27 mouse cellular contexts compared by ENCODE assay signal in the genomic region with DNA sequence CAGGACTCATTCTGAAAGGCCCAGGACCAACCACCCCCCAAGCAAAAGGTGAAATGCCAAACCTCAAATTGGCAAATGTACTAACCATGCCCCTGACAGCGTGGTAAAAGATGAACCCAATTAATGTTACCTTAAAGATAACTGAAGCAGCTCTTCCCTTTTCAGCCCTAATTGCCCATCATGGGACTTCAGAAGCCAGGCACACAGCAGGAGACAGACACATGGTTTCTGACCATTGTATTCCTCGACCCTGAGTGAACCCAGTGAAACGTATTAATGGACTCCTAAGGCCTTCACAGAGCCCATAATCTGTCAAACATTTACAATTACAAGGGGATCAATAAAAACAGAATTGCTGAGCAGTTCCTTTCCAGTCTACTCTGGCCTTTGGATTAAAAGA. TPM values are rescaled to one million over a fixed set of nuclear protein-coding genes. Genes with fewer than 3 reads are reported as not detected.
A peak's percentile ranks its signal among the peaks of the same experiment; 100 is the strongest.
DNase-seq lines count a peak whose midpoint lies in the region; ATAC-seq lines count a peak whose summit lies in the region.
"Had no signal": no experiment of that assay in that cellular context is flagged by ENCODE, and none has a peak within 500 bp of the region (broad histone marks: within the 10 kb centered on the region; RNA-seq: fewer than 3 reads in every experiment).

No protein-coding gene starts in this region.

- DNase-seq in limb, embryonic 11.5 days (ENCODE audit: low spot score), result peak; percentile 20
- no peak for DNase-seq in limb, embryonic 10.5 days (ENCODE audit: low spot score)
- DNase-seq in ZHBTc4 (ENCODE audit: low read depth, low spot score), result peak; percentile 48
- peak; percentile 23 for DNase-seq in intestine, embryonic 14.5 days (ENCODE audit: low spot score)
- peak; percentile 70 for DNase-seq in retina, embryonic 14.5 days (ENCODE audit: low spot score)
- no peak for DNase-seq in right cerebral cortex, postnatal 10 days (ENCODE audit: low spot score in 2 of 2)
- DNase-seq in layer of hippocampus, postnatal 10 days (ENCODE audit: low spot score in 2 of 2), result no peak
- DNase-seq: adrenal gland, postnatal 10 days; cerebellum, adult 8-10 months; cerebellum, postnatal 36 days; gastrocnemius, adult 2 months; kidney, adult 9 months; kidney, postnatal 25 days; layer of hippocampus, postnatal 36 days; lung, adult 18-20 months; lung, postnatal 10 days; right cerebral cortex, postnatal 4 days; thymus, adult 18-20 months; thymus, postnatal 36 days had no signal

- no peak for ATAC-seq in limb, embryonic 11.5 days (ENCODE audit: insufficient number of reproducible peaks, low FRiP score, low TSS enrichment, low read depth)
- ATAC-seq in intestine, embryonic 14.5 days (replicated peaks; ENCODE audit: low FRiP score, low TSS enrichment, low read depth), result no peak
- ATAC-seq: forebrain, embryonic 14.5 days; liver, embryonic 12.5 days had no signal

- H3K4me1 ChIP-seq in limb, embryonic 11.5 days (ENCODE audit: control insufficient read depth, insufficient read depth, low read length), result peaks cover 37% of the 10 kb centered on the region
- peaks cover 85% of the 10 kb centered on the region for H3K4me1 ChIP-seq in limb, embryonic 10.5 days
- peaks cover 28% of the 10 kb centered on the region for H3K4me1 ChIP-seq in intestine, embryonic 14.5 days (replicated peaks; ENCODE audit: control insufficient read depth, insufficient read depth, low read length)

- no peak overlapping the region for H3K9ac ChIP-seq in limb, embryonic 11.5 days (ENCODE audit: low read length)
- no peak overlapping the region for H3K9ac ChIP-seq in intestine, embryonic 14.5 days (ENCODE audit: low read length)
- H3K9ac ChIP-seq: liver, embryonic 12.5 days; stomach, embryonic 15.5 days had no signal

- no peaks in the 10 kb centered on the region for H3K27me3 ChIP-seq in limb, embryonic 11.5 days (ENCODE audit: control insufficient read depth, insufficient read depth, low read length)
- no peaks in the 10 kb centered on the region for H3K27me3 ChIP-seq in limb, embryonic 10.5 days (ENCODE audit: low read depth, poor library complexity, severe bottlenecking)
- no peaks in the 10 kb centered on the region for H3K27me3 ChIP-seq in intestine, embryonic 14.5 days (replicated peaks; ENCODE audit: control insufficient read depth, insufficient read depth, low read length)
- H3K27me3 ChIP-seq: embryonic facial prominence, embryonic 13.5 days; limb, embryonic 13.5 days; liver, embryonic 12.5 days; stomach, embryonic 15.5 days had no signal

- no peaks in the 10 kb centered on the region for H3K9me3 ChIP-seq in limb, embryonic 11.5 days (ENCODE audit: control insufficient read depth, low read length)
- no peaks in the 10 kb centered on the region for H3K9me3 ChIP-seq in limb, embryonic 10.5 days (replicated peaks)
- no peaks in the 10 kb centered on the region for H3K9me3 ChIP-seq in intestine, embryonic 14.5 days (ENCODE audit: control insufficient read depth, low read length)
- H3K9me3 ChIP-seq: embryonic facial prominence, embryonic 13.5 days; heart, embryonic 10.5 days; liver, embryonic 12.5 days; stomach, embryonic 15.5 days had no signal

- 20% methylated on average over 3 of the region's 3 CpGs for WGBS in limb, embryonic 11.5 days
- WGBS in limb, embryonic 10.5 days, result 29% methylated on average over 3 of the region's 3 CpGs
- WGBS in intestine, embryonic 14.5 days, result 39% methylated on average over 3 of the region's 3 CpGs

- H3K36me3 ChIP-seq in limb, embryonic 11.5 days (ENCODE audit: control insufficient read depth, insufficient read depth, low read length), result peaks cover 3% of the 10 kb centered on the region; the same call in 1 of the 2 replicates
- H3K36me3 ChIP-seq in limb, embryonic 10.5 days, result peaks cover 49% of the 10 kb centered on the region
- H3K36me3 ChIP-seq in intestine, embryonic 14.5 days (ENCODE audit: control insufficient read depth, insufficient read depth, low read length), result no peaks in the 10 kb centered on the region
- H3K36me3 ChIP-seq: liver, embryonic 12.5 days; stomach, embryonic 15.5 days had no signal

- no peak overlapping the region for H3K4me2 ChIP-seq in limb, embryonic 11.5 days (ENCODE audit: low read depth, severe bottlenecking)
- H3K4me2 ChIP-seq in intestine, embryonic 14.5 days (ENCODE audit: low read length), result no peak overlapping the region
- H3K4me2 ChIP-seq: liver, embryonic 12.5 days; stomach, embryonic 15.5 days had no signal

- no peak overlapping the region for H3K27ac ChIP-seq in limb, embryonic 11.5 days (replicated peaks; ENCODE audit: low read depth, low read length)
- no peak overlapping the region for H3K27ac ChIP-seq in limb, embryonic 10.5 days
- H3K27ac ChIP-seq in intestine, embryonic 14.5 days (ENCODE audit: low read depth), result no peak overlapping the region
- H3K27ac ChIP-seq: gastrocnemius, adult 2 months; heart, embryonic 10.5 days; layer of hippocampus, adult 2 months; liver, embryonic 12.5 days; stomach, embryonic 15.5 days had no signal

- no peak overlapping the region for H3K4me3 ChIP-seq in limb, embryonic 11.5 days (ENCODE audit: low read depth, low read length)
- H3K4me3 ChIP-seq in limb, embryonic 10.5 days, result no peak overlapping the region
- no peak overlapping the region for H3K4me3 ChIP-seq in intestine, embryonic 14.5 days (ENCODE audit: low read depth, low read length)
- H3K4me3 ChIP-seq: embryonic facial prominence, embryonic 13.5 days; gastrocnemius, adult 2 months; layer of hippocampus, adult 2 months; limb, embryonic 13.5 days; liver, embryonic 12.5 days; stomach, embryonic 15.5 days had no signal

RNA-seq across cellular contexts. Expression of a gene that starts 20.2 kb away (rescaled TPM):
- polyA plus RNA-seq in limb, embryonic 11.5 days (2014; fragmentation: Nextera tagmentation; extraction: Ambion mirVana), result 256 and 263 TPM in 2 replicates
- polyA plus RNA-seq in limb, embryonic 10.5 days (2016; fragmentation: Nextera tagmentation; extraction: Ambion mirVana), result 197 and 253 TPM in 2 replicates
- 57.0 and 66.2 TPM in 2 replicates for polyA plus RNA-seq in intestine, embryonic 14.5 days (2014; fragmentation: Nextera tagmentation; extraction: Ambion mirVana)
- 1 to 10 TPM; 8.0 to 9.9 TPM for total RNA-seq in layer of hippocampus, postnatal 10 days (2021)
- total RNA-seq: MEL had no signal

Comparison
In these comparisons a context has a peak if more than half of its experiments do, and no peak if none do; other contexts are left out.
1. DNase-seq: peak in limb, embryonic 11.5 days (single experiment), ZHBTc4 (single experiment), intestine, embryonic 14.5 days (single experiment) and retina, embryonic 14.5 days (single experiment); none in limb, embryonic 10.5 days (single experiment), right cerebral cortex, postnatal 10 days (0 of 2) and layer of hippocampus, postnatal 10 days (0 of 2).